In the genomic region with DNA sequence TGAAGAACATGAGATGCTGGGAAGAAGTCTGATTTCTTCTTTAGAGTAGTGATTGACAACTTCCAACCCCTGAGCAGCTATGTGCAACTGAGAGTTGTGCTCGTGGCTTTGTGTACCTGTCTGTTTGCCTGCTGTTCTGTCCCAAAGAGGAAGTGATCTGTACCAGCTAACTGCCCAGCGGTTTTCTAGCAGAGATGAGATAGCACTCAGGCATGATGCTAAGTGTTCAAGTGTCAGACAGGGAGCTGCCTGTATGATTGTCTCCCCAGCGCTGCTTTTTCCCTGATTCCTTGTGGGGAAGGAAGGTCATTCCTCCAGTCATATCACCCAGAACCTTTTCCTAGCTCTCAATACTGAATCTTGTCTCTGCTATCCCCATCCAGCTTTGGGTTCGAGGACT, we compare ENCODE assay signal across 18 mouse cellular contexts.
"Had no signal": no experiment of that assay in that cellular context is flagged by ENCODE, and none has a peak within 500 bp of the region (broad histone marks: within the 10 kb centered on the region; RNA-seq: fewer than 3 reads in every experiment).

No protein-coding gene starts in this region.

- H3K27ac ChIP-seq: kidney, postnatal 0 days; layer of hippocampus, adult 2 months; limb, embryonic 15.5 days; liver, embryonic 14.5 days; macrophage; stomach, embryonic 15.5 days had no signal

- H3K27me3 ChIP-seq: limb, embryonic 12.5 days; limb, embryonic 15.5 days; stomach, embryonic 15.5 days had no signal

- H3K4me3 ChIP-seq: layer of hippocampus, adult 2 months; limb, embryonic 12.5 days; limb, embryonic 15.5 days; megakaryocyte, embryonic 14.5 days; stomach, embryonic 15.5 days had no signal

- H3K36me3 ChIP-seq: stomach, embryonic 15.5 days had no signal

- H3K9me3 ChIP-seq: limb, embryonic 12.5 days; limb, embryonic 15.5 days; megakaryocyte, embryonic 14.5 days; stomach, embryonic 15.5 days had no signal

- DNase-seq: kidney, adult 2 months; kidney, postnatal 25 days; layer of hippocampus, adult 9-11 months; left cerebral cortex, postnatal 4 days; liver, postnatal 0 days; lung, embryonic 14.5 days; midbrain, embryonic 14.5 days; thymus, adult 2 months; thymus, postnatal 14 days; thymus, postnatal 4 days had no signal

- H3K9ac ChIP-seq: limb, embryonic 12.5 days; limb, embryonic 15.5 days; liver, embryonic 14.5 days; liver, postnatal 0 days; lung, embryonic 14.5 days; stomach, embryonic 15.5 days had no signal
